Mouse (Mus musculus): ENCODE measurements at regions not wholly inside any gene's neighbourhood (a gene's known extent, or its start where the extent isn't known, plus 50 kb on each side); places are given as distances from the start of the nearest gene placed in this dataset.

DNA sequence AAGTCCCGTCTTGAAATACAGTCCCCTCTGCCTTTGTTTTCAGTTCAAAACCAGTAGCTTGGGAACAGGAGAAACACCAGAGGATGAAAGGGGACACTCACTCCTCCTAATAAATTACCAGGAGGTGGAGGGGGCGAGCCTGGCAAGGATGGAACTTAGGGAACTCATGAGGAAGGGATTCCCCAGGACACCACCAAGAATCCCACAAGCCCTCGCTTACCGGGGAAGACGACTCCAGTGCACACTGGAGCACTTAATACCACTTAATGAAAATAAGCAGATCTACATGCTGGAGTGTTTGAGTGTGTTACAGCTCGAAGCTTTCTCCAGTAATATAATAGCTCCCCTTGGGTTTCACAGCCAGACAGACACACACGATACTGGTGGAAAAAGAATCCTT, 315.9 kb downstream of the Fat4 start:
- TF ChIP-seq CTCF (IDR thresholded peaks at IDR 0.05; ENCODE audit: extremely low read depth, insufficient read depth, insufficient read length, insufficient replicate concordance) (no peak), POLR2A (IDR thresholded peaks at IDR 0.05; ENCODE audit: low read depth, low read length) (no peak)

All from spleen, adult 2 months (tissue).